Mouse (Mus musculus) cerebellum, postnatal 10 days (tissue): ENCODE measurements around the gene Iqschfp.

Source experiments
- DNase-seq, 2 experiments: peaks; one replicate each; pipeline ENCODE4 v3.0.0; 2021; ENCODE audit warnings: mixed read lengths in 2 of 2

Iqschfp gene

GRCm38 (mm10) chr3:68495736-68496242 lies 603.8 kb downstream of the Iqschfp start:
- peak in 1 of 2 experiments; percentile 29 for DNase-seq

- no peak for DNase-seq
Measured at GRCm38 (mm10) chr3:68496513-68496912, 604.5 kb downstream of the Iqschfp start.

- no peak for DNase-seq
Measured at GRCm38 (mm10) chr3:68499532-68500152, 607.6 kb downstream of the Iqschfp start.

- DNase-seq, result no peak
Measured at GRCm38 (mm10) chr3:68504838-68505237, 612.8 kb downstream of the Iqschfp start.

- DNase-seq, result no peak
Measured at GRCm38 (mm10) chr3:68506769-68507318, 614.8 kb downstream of the Iqschfp start.

- peak; percentile 61 to 63 for DNase-seq
Measured at GRCm38 (mm10) chr3:68508629-68509028, 616.6 kb downstream of the Iqschfp start.

GRCm38 (mm10) chr3:68510872-68511271 lies 618.8 kb downstream of the Iqschfp start:
- no peak for DNase-seq

GRCm38 (mm10) chr3:68511744-68512143 lies 619.7 kb downstream of the Iqschfp start:
- DNase-seq, result no peak

GRCm38 (mm10) chr3:68512327-68512726 lies 620.3 kb downstream of the Iqschfp start:
- DNase-seq, result no peak

GRCm38 (mm10) chr3:68513340-68514119 lies 621.5 kb downstream of the Iqschfp start:
- no peak for DNase-seq

GRCm38 (mm10) chr3:68514120-68514497 lies 622.1 kb downstream of the Iqschfp start:
- DNase-seq, result no peak

- no peak for DNase-seq
Measured at GRCm38 (mm10) chr3:68514717-68515116, 622.7 kb downstream of the Iqschfp start.

GRCm38 (mm10) chr3:68516393-68517081 lies 624.5 kb downstream of the Iqschfp start:
- peak; percentile 61 to 66 for DNase-seq

- DNase-seq, result no peak
Measured at GRCm38 (mm10) chr3:68517236-68517635, 625.2 kb downstream of the Iqschfp start.

- no peak for DNase-seq
Measured at GRCm38 (mm10) chr3:68518041-68518440, 626.0 kb downstream of the Iqschfp start.

GRCm38 (mm10) chr3:68518586-68518985 lies 626.6 kb downstream of the Iqschfp start:
- DNase-seq, result no peak

GRCm38 (mm10) chr3:68525361-68525878 lies 633.4 kb downstream of the Iqschfp start:
- no peak for DNase-seq

- no peak for DNase-seq
Measured at GRCm38 (mm10) chr3:68526416-68526815, 634.4 kb downstream of the Iqschfp start.

- DNase-seq, result no peak
Measured at GRCm38 (mm10) chr3:68527182-68527581, 635.1 kb downstream of the Iqschfp start.

GRCm38 (mm10) chr3:68531908-68532307 lies 639.9 kb downstream of the Iqschfp start:
- no peak for DNase-seq

GRCm38 (mm10) chr3:68534571-68535051 lies 642.6 kb downstream of the Iqschfp start:
- DNase-seq, result peak in 1 of 2 experiments; percentile 35

- peak in 1 of 2 experiments; percentile 28 for DNase-seq
Measured at GRCm38 (mm10) chr3:68535160-68535728, 643.2 kb downstream of the Iqschfp start.
